Mouse (Mus musculus) macrophage (primary cell): ENCODE measurements around the gene Pcolce. TPM values are rescaled to one million over a fixed set of nuclear protein-coding genes. Genes with fewer than 3 reads are reported as not detected.
A peak's percentile ranks its signal among the peaks of the same experiment; 100 is the strongest.
"Not testable (repeated sequence)": the region's sequence is repeated elsewhere in the genome, so short reads cannot be mapped to it uniquely, and the experiment has no call there.

Experiments used
- H3K27ac ChIP-seq: fragments of 350-480 bp; formaldehyde crosslinking; 2 replicates; pipeline ENCODE4 v1.9.0; 2021
- H3K36me3 ChIP-seq: fragments of 350-480 bp; formaldehyde crosslinking; 2 replicates; pipeline ENCODE4 v1.9.0; 2021; ENCODE audit errors: inconsistent target
- H3K4me3 ChIP-seq: fragments of 350-480 bp; formaldehyde crosslinking; 2 replicates; pipeline ENCODE4 v1.9.0; 2021; ENCODE audit errors: inconsistent target
- H3K79me2 ChIP-seq: fragments of 350-480 bp; formaldehyde crosslinking; 2 replicates; pipeline ENCODE4 v1.9.0; 2021; ENCODE audit errors: inconsistent target
- WGBS: methylation state at CpG from one replicate; pipeline ENCODE4 v1.1.7; 2026; ENCODE audit warnings: inconsistent platforms; ENCODE audit not compliant: missing documents; 5-methylcytosine and 5-hydroxymethylcytosine counted together
- polyA plus RNA-seq: library from polyadenylated mRNA; stranded (reverse); fragments of 250-400 nt; gene quantifications from 3 replicates; pipeline ENCODE4 v1.2.4, GENCODE M21; 2018; ENCODE audit warnings: inconsistent platforms

The Pcolce gene
- polyA plus RNA-seq, 1 experiment from 2014 or later, result 0.44 TPM

DNA sequence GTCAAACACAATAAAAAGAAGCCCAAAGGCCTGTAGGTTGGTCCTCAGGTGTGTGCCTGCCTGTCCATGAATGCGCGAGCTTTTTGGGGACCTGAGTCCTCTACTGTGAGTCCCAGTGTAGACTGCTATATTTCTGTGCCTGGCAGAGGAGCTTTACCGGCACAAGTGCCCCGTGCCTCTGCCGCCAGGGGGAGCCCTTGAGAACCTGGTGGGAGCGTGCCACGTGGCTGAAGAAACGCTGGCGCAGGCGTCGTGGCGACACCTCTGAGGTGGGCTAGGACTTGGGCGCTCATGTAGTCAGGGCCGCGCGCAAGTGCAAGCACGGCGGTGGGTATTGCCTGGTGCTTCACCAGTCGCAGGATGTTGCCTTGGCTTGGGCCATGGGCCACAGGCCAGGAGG, 27.5 kb upstream of the Pcolce start, which contains the start of gene Sap25:
Gene Sap25 (plus strand): TSS at position 281 of the 400 bp plus-strand sequence.
- no peak within 1 kb of the TSS for H3K4me3 ChIP-seq
- peaks cover 62% of the 10 kb centered on the region for H3K36me3 ChIP-seq
- no peak within 1 kb of the TSS for H3K27ac ChIP-seq
- peaks cover 12% of the 10 kb centered on the region; the same call in 1 of the 2 replicates for H3K79me2 ChIP-seq
- WGBS, result 81% methylated on average over 13 of the region's 19 CpGs

DNA sequence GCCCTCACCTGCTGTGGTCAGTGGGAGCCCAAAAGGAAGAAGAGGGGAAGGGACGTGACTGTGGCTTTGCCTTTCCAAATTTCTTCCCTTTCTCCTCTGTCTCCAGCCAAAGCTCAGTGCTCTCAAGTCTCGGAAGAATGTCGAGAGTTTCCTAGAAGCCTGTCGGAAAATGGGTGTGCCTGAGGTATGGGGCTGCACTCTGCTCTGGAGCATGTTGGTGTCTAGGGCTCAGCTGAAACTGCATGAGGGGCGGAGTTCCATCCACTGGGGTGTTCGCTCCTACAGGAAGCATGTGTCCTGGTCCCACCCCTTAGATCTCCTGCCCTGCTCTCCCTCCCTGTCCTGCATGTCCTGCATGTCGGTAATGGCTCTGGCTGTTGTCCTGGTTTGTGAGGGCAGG, 25.9 kb upstream of the Pcolce start:
- H3K36me3 ChIP-seq, result peaks cover 74% of the 10 kb centered on the region
- no peak overlapping the region for H3K4me3 ChIP-seq
- H3K27ac ChIP-seq, result no peak overlapping the region
- WGBS, result 97% methylated on average over 7 of the region's 7 CpGs
- peaks cover 28% of the 10 kb centered on the region for H3K79me2 ChIP-seq

DNA sequence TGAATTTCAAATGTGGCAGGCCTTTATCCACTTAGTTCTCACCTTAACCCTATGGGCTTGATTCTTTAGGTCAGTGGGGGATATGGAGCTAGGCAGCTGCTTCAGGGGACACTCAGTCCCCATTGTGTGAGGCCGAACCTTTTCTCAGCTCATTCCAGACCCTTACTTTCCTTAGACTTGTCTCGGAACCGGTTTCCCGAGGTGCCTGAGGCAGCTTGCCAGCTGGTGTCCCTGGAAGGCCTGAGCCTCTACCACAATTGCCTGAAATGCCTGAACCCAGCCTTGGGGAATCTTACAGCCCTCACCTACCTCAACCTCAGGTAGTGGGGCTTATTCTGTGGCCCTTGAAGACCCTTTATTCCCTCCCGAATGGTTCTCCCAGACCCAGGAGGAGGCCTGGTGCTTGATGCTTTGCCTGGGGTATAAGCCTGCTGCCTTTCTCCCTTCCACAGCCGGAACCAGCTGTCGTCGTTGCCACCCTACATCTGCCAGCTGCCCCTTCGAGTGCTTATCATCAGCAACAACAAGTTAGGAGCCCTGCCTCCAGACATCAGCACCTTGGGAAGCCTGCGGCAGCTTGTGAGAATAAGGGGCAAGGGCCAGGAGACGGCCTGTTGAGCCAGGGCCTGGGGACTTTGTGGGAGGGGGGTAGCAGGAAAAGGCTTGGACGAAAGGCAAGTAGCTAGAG, 20.0 kb upstream of the Pcolce start:
- H3K79me2 ChIP-seq, result peaks cover 75% of the 10 kb centered on the region

DNA sequence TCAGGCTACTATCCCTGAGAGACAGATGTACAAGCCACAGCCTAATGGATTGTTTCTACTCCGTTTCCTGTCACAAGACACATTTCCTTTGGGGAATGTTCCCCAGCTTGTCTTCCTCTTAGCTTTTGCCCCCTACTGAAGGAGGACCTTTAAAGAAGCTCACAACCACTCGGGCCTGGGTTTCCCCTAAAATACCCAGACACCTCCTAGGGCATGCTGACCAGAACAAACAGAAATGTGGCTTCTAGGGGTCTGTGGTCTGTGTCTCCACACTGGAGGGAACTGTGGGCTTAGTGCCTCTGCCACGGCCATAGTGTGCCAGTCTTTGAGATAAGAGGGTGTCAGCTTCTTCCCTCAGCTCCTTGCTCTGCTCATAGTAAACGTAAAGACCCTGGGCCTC, 18.0 kb upstream of the Pcolce start:
- peak overlapping the region; percentile 100 for H3K27ac ChIP-seq
- peaks cover 33% of the 10 kb centered on the region for H3K36me3 ChIP-seq
- H3K79me2 ChIP-seq, result peaks cover 68% of the 10 kb centered on the region
- WGBS, result 0% methylated on average over 4 of the region's 4 CpGs
- peak overlapping the region; percentile 98 for H3K4me3 ChIP-seq

More for the DNA sequence above, 20.0 kb upstream of the Pcolce start:
- H3K4me3 ChIP-seq, result no peak overlapping the region
- peaks cover 53% of the 10 kb centered on the region for H3K36me3 ChIP-seq
- WGBS, result 91% methylated on average over 11 of the region's 12 CpGs
- no peak overlapping the region for H3K27ac ChIP-seq

DNA sequence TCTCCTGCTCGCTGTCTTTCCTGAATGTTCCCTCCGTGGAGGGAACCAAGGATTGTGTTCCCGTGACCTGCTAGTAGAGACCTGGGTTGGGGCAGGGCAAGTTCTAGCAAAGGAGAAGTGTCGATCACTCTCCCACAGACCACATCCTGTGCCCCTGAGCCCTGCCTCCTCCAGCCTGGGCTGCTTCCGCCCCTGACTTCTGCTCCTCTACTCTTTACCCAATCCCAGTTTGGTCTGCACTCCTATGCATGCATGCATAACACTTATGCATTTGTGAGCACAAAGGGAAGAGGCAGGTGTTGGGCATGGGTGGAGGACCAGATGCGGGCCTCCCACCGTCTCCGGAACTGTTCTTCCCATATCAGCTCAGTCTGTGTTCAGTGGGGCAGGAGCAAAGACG, 17.6 kb upstream of the Pcolce start:
- WGBS, result 3% methylated on average over 9 of the region's 9 CpGs
- peaks cover 64% of the 10 kb centered on the region for H3K79me2 ChIP-seq
- H3K27ac ChIP-seq, result peak overlapping the region; percentile 100
- peaks cover 29% of the 10 kb centered on the region for H3K36me3 ChIP-seq
- H3K4me3 ChIP-seq, result peak overlapping the region; percentile 98

DNA sequence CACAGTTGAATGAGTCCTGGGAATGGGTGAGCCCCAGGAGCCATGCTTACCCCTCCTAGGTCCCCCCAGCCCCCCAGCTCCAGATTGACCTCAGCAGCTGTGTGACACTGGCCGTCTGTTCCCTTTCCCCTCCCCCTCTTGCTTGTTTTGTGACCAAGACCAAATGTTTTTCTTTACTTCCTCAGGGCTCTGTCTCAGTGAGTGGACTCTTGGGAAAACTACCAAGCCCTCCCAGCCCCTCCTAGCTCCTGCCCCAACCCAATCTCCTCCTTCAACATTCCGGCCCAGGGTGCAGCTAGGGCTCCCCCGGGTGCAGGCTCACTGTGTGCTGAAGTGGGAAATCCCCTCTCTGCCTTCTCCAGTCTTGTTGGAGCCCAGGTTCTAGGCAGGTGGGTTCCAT, 17.0 kb upstream of the Pcolce start:
- Histone ChIP-seq H3K36me3 (peaks cover 23% of the 10 kb centered on the region), H3K79me2 (peaks cover 58% of the 10 kb centered on the region), H3K4me3 (peak overlapping the region; percentile 98), H3K27ac (peak overlapping the region; percentile 100)
- WGBS, result 8% methylated on average over 3 of the region's 3 CpGs

DNA sequence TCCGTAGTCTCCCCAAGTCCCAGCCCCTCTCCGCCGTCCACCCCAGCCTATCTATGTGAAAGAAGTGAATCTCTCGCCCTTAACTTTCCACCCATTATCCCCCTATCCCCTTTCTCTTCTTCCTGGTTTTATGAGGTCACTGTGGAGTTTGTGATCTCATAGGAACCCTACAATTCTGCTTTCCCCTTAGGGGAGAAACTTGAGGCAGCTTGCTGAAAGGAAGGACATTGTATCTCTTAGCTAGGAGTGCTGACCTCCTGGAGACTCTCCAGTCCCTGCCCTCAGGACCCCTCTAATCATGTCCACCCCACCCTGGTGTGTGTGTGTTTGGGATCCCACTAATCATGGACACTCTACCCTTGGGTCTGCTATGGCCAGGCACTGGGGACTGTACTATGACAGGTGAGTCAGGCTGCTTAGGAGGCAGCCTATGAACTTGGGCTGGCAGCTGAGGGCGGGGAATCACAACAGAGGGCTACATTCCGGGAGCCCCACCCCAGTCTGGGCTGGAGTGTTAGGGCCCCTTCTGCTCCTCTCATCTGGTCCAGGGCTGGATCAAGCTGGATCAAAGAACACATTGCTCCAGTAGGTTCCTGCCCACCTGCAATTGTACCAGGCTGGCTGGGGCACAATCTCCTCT, 16.4 kb upstream of the Pcolce start:
- peak overlapping the region; percentile 100 for H3K27ac ChIP-seq
- 2% methylated on average over 5 of the region's 6 CpGs for WGBS
- peaks cover 19% of the 10 kb centered on the region for H3K36me3 ChIP-seq
- peaks cover 53% of the 10 kb centered on the region for H3K79me2 ChIP-seq
- H3K4me3 ChIP-seq, result peak overlapping the region; percentile 98

DNA sequence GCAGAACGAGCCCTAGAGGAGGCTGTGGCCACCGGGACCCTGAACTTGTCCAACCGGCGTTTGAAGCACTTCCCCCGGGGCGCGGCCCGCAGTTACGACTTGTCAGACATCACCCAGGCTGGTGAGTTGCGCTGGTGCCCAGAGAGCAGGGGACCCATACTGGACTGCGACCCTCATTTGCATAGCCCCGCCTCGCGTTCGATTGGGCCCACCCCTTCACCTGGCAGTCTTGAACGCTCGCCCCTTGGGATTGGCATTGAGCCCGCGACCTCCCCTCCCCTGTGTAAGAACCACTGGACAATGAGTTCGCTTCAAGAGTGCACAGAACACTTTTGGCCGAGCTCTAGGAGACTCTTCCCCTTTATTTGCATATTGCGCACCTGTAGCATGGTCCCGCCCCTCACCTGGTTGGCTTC, 15.7 kb upstream of the Pcolce start:
- Histone ChIP-seq H3K36me3 (peaks cover 14% of the 10 kb centered on the region), H3K27ac (peak overlapping the region; percentile 100), H3K79me2 (peaks cover 46% of the 10 kb centered on the region), H3K4me3 (peak overlapping the region; percentile 98)
- WGBS, result under 1% methylated on average over 23 of the region's 23 CpGs

DNA sequence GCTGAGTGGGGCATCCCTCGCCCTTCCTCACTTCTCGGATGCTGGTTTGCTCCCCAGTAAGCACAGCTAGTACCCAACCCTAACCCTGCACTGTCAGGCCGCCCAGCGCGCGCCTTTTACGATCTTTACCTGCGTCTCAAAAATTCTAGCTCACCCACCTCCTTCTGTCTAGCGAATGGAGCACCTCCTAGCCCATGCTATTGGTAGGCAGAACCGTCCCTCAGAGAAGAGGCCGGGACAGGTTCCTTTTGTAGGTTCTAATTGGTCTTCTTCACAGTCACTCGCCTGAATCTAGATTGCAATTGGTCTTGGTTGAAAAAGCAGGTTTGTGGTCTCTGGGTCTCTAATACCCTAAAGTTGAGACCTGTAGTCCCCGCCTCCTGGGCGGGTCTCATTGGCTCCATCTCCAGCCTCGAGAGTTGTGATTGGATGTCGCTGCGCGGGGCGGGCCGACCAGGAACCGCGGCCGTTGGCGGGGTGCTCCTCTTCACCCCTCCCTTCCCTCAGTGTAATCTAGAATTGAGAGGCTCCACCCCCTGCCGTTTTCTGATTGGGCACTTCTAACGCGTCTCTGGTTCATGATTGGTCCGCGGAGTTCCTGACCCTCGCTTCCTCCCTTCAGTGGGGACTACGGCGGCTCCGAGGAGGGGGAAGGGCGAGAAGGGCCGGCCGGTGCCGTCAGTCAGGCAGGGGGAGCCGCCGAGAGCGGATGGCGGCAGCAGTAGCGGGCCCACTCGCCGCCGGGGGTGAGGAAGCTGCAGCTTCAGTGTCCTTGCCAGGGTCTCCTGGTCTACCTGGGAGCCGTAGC, 15.1 kb upstream of the Pcolce start, which contains the start of the genes Fbxo24, Lrch4 and Gm20605:
Gene Fbxo24 (minus strand): TSS at position 505 of the 808 bp plus-strand sequence.
Gene Lrch4 (plus strand): TSS at position 624 of the 808 bp plus-strand sequence.
Gene Gm20605 (plus strand): TSS at position 678 of the 808 bp plus-strand sequence.
- 3% methylated on average over 42 of the region's 46 CpGs for WGBS
- Histone ChIP-seq H3K79me2 (peaks cover 39% of the 10 kb centered on the region), H3K36me3 (peaks cover 8% of the 10 kb centered on the region), H3K4me3 (peak within 1 kb of the TSS; percentile 98), H3K27ac (peak within 1 kb of the TSS; percentile 100)

DNA sequence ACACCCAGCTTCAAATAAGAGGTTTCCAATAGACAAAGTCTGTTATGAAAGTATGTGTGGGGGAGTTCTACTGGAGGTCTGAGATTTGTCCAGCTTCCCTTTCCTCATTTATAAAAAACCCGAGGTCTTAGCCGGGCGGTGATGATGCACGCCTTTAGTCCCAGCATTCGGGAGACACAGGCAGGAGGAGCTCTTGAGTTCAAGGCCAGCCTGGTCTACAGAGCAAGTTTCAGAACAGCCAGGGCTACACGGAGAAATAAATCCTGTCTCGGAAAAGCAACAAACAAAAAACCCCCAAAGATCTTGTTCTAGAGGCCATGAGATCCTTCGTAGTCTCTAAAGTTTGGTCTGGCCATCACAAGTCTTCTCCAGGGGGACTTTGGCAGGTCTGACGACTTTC, 14.4 kb upstream of the Pcolce start:
- Histone ChIP-seq H3K36me3 (peaks cover under 1% of the 10 kb centered on the region; the same call in 1 of the 2 replicates), H3K27ac (peak overlapping the region; percentile 82), H3K4me3 (peak overlapping the region; percentile 65), H3K79me2 (peaks cover 32% of the 10 kb centered on the region)
- WGBS, result 3% methylated on average over 9 of the region's 9 CpGs

DNA sequence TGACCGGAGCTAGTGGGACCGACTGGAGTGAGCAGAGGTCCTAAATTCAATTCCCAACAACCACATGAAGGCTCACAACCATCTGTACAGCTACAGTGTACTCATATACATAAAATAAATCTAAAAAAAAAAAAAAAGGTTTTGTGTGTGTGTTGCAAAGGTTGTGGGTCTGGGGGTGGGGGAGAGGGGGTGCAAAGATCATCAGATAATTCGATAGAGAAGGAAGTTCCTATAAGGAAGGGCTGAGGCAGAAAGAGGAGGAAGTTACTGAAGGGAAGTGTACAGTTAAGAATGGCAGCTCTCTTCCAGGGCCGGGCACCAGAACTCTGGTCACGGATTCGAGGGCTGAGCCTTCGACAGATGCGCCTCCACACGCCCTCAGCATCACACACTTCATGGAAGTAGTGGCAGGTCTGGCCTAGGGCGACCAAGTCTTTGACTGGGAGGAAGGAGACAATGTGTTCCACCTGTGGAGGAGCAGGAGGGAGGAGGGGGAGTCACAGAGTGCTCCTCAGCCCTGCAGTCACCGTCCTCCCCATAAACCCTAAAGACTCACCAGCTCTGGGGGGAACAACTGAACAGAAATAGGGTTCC, 10.4 kb upstream of the Pcolce start:
- Histone ChIP-seq H3K36me3 (no peaks in the 10 kb centered on the region), H3K27ac (peak overlapping the region; percentile 57), H3K4me3 (no peak overlapping the region), H3K79me2 (no peaks in the 10 kb centered on the region; the same call in 1 of the 2 replicates)
- 18% methylated on average over 11 of the region's 11 CpGs for WGBS

DNA sequence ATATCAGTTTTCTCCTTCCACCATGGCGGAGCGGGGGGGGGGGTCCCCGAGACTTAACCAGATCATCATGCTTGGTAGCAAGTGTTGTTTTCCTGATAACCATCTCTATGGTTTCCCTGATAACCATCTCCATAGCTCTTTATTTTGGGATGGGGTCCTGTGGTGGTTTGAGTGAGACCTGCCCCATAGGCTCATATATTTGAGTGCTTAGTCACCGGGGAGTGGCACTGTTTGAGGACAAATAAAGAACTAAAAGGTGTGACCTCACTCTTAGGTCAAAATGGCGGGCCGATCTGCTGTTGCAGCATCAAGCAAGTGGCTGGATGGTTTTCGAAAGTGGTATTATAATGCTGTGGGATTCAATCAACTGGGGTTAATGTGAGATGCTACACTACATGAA, 1.8 kb upstream of the Pcolce start:
- Histone ChIP-seq H3K36me3 (no peaks in the 10 kb centered on the region), H3K4me3 (no peak overlapping the region), H3K27ac (no peak overlapping the region), H3K79me2 (no peaks in the 10 kb centered on the region)
- WGBS, result 85% methylated on average over 7 of the region's 7 CpGs

DNA sequence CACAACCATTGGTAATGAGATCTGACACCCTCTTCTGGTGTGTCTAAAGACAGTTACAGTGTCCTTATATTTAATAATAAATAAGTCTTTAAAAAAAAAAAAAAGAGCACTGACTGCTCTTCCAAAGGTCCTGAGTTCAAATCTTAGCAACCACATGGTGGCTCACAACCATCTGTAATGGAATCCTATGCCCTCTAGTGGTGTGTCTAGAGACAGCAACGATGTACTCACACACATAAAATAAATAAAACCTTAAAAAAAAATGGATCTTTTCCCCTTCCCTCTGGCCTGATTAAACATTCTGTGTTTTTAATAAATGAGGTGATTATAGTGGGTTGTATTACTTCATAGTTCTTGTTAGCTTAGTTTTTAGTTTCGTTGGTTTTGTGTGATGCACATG, 1.3 kb upstream of the Pcolce start:
- not testable (repeated sequence) for H3K27ac ChIP-seq, H3K36me3 ChIP-seq, H3K79me2 ChIP-seq, H3K4me3 ChIP-seq
- 82% methylated on average over 2 of the region's 2 CpGs for WGBS

DNA sequence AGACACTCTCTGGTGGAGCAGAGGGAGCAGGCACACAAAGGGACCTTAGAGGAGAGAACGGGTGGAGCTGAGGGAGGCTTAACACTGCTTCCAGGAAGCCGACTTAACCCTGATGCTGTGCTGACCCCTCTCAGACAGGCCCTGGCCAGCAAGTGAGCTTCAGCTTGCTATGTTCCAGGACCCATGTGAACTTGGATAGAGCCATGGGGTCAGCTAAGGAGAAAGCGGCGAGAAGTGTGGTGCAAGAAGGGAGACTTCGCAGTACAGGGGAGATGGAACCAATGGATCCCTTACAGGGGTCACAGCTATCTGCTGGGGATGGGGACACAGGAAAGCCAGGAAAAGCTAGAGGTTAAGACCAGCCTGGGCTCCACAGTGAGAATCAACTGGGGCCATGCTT, 508 bp downstream of the Pcolce start:
- Histone ChIP-seq H3K27ac (no peak overlapping the region), H3K79me2 (no peaks in the 10 kb centered on the region), H3K36me3 (no peaks in the 10 kb centered on the region), H3K4me3 (no peak overlapping the region)
- 95% methylated on average over 5 of the region's 5 CpGs for WGBS
